Mouse (Mus musculus) limb, embryonic 14.5 days (tissue): ENCODE measurements at regions not wholly inside any gene's neighbourhood (a gene's known extent, or its start where the extent isn't known, plus 50 kb on each side); places are given as distances from the start of the nearest gene placed in this dataset.

ENCODE experiments used
- ATAC-seq: fragments of 200-750 bp; cut with Nextera tagmentation; 2 replicates; pipeline ENCODE4 v1.8.0; 2017; ENCODE audit warnings: low read depth, moderate number of reproducible peaks, moderate TSS enrichment; ENCODE audit not compliant: low FRiP score
- DNase-seq: peaks from one replicate; pipeline ENCODE4 v3.0.0-alpha.2; 2015; ENCODE audit warnings: low spot score
- H3K27ac ChIP-seq: fragments of 300-500 bp; sonication (generic); replicated peaks from 2 replicates; pipeline ENCODE4 v1.5.1; 2014; ENCODE audit warnings: low read depth, mild to moderate bottlenecking, low read length, moderate library complexity, mixed read lengths
- H3K27me3 ChIP-seq: fragments of 300-500 bp; sonication (generic); 2 replicates; pipeline ENCODE4 v1.6.1; 2014; ENCODE audit warnings: low read length, mixed read lengths; ENCODE audit not compliant: control insufficient read depth, insufficient read depth
- H3K36me3 ChIP-seq: fragments of 300-500 bp; sonication (generic); 2 replicates; pipeline ENCODE4 v1.6.1; 2014; ENCODE audit warnings: mild to moderate bottlenecking, low read length, moderate library complexity, mixed read lengths; ENCODE audit not compliant: control insufficient read depth, insufficient read depth
- H3K4me1 ChIP-seq: fragments of 300-500 bp; sonication (generic); 2 replicates; pipeline ENCODE4 v1.6.1; 2014; ENCODE audit warnings: antibody characterized with exemption, low read length, mixed read lengths; ENCODE audit not compliant: control insufficient read depth, insufficient read depth
- H3K4me2 ChIP-seq: fragments of 300-500 bp; sonication (generic); replicated peaks from 2 replicates; pipeline ENCODE4 v1.6.1; 2014; ENCODE audit warnings: low read depth, mild to moderate bottlenecking, low read length, moderate library complexity; ENCODE audit not compliant: severe bottlenecking
- H3K4me3 ChIP-seq: fragments of 300-500 bp; sonication (generic); replicated peaks from 2 replicates; pipeline ENCODE4 v1.5.1; 2014; ENCODE audit warnings: low read length
- H3K9ac ChIP-seq: fragments of 300-500 bp; sonication (generic); 2 replicates; pipeline ENCODE4 v1.6.1; 2014; ENCODE audit warnings: mild to moderate bottlenecking, low read depth, low read length, moderate library complexity; ENCODE audit not compliant: severe bottlenecking
- H3K9me3 ChIP-seq: fragments of 300-500 bp; sonication (generic); 2 replicates; pipeline ENCODE4 v1.6.1; 2016; ENCODE audit warnings: low read length; ENCODE audit not compliant: control insufficient read depth
- POLR2A ChIP-seq: fragments of 200-500 bp; IDR thresholded peaks from 2 replicates; pipeline ENCODE4 v1.8.0; 2012; ENCODE audit warnings: inconsistent platforms, mild to moderate bottlenecking, moderate library complexity, borderline replicate concordance; ENCODE audit not compliant: insufficient read depth, insufficient read length; ENCODE audit errors: extremely low read depth
- WGBS: fragments of 180-500 bp; shearing (Covaris S2); extraction: QIAGEN DNeasy Blood & Tissue Kit; methylation state at CpG from one replicate; pipeline ENCODE4 v1.1.7; 2014; 5-methylcytosine and 5-hydroxymethylcytosine counted together

GRCm38 (mm10) chr3:61740088-61740487 lies 374.3 kb upstream of the B430305J03Rik start:
- no peaks in the 10 kb centered on the region for H3K27me3 ChIP-seq
- no peak overlapping the region for H3K9ac ChIP-seq
- ATAC-seq (no peak), DNase-seq (no peak)
- H3K4me2 ChIP-seq, result no peak overlapping the region
- 79% methylated on average over 2 of the region's 2 CpGs for WGBS
- no peaks in the 10 kb centered on the region for H3K36me3 ChIP-seq
- no peak for TF ChIP-seq POLR2A
- no peak overlapping the region for H3K27ac ChIP-seq
- H3K4me3 ChIP-seq, result no peak overlapping the region
- no peaks in the 10 kb centered on the region for H3K4me1 ChIP-seq
- no peaks in the 10 kb centered on the region for H3K9me3 ChIP-seq

GRCm38 (mm10) chr3:61738528-61738927 lies 372.8 kb upstream of the B430305J03Rik start:
- Histone ChIP-seq H3K4me2 (no peak overlapping the region), H3K27me3 (no peaks in the 10 kb centered on the region), H3K4me1 (no peaks in the 10 kb centered on the region), H3K4me3 (no peak overlapping the region), H3K27ac (no peak overlapping the region), H3K9ac (no peak overlapping the region), H3K9me3 (no peaks in the 10 kb centered on the region), H3K36me3 (no peaks in the 10 kb centered on the region)
- DNase-seq (no peak), ATAC-seq (no peak)
- 63% methylated on average over 1 of the region's 1 CpGs for WGBS
- no peak for TF ChIP-seq POLR2A

GRCm38 (mm10) chr3:61716785-61717184 lies 351.0 kb upstream of the B430305J03Rik start:
- TF ChIP-seq POLR2A, result no peak
- DNase-seq, result no peak

GRCm38 (mm10) chr3:61687933-61688705 lies 322.4 kb upstream of the B430305J03Rik start:
- DNase-seq, result peak; percentile 67
- H3K27ac ChIP-seq, result no peak overlapping the region
- no peaks in the 10 kb centered on the region for H3K9me3 ChIP-seq
- WGBS, result 53% methylated on average over 4 of the region's 4 CpGs
- no peaks in the 10 kb centered on the region for H3K4me1 ChIP-seq
- H3K27me3 ChIP-seq, result no peaks in the 10 kb centered on the region
- H3K9ac ChIP-seq, result no peak overlapping the region
- no peak for ATAC-seq
- no peak overlapping the region for H3K4me3 ChIP-seq
- TF ChIP-seq POLR2A, result no peak
- H3K4me2 ChIP-seq, result no peak overlapping the region
- H3K36me3 ChIP-seq, result no peaks in the 10 kb centered on the region

More at GRCm38 (mm10) chr3:61716785-61717184, 351.0 kb upstream of the B430305J03Rik start:
- no peak overlapping the region for H3K27ac ChIP-seq
- no peak overlapping the region for H3K4me2 ChIP-seq
- ATAC-seq, result no peak
- no peaks in the 10 kb centered on the region for H3K4me1 ChIP-seq
- WGBS, result 71% methylated on average over 2 of the region's 2 CpGs
- no peaks in the 10 kb centered on the region for H3K36me3 ChIP-seq
- H3K9me3 ChIP-seq, result no peaks in the 10 kb centered on the region
- H3K4me3 ChIP-seq, result no peak overlapping the region
- no peak overlapping the region for H3K9ac ChIP-seq
- no peaks in the 10 kb centered on the region for H3K27me3 ChIP-seq

- Histone ChIP-seq H3K36me3 (no peaks in the 10 kb centered on the region), H3K4me2 (no peak overlapping the region), H3K9me3 (no peaks in the 10 kb centered on the region), H3K27me3 (no peaks in the 10 kb centered on the region), H3K4me3 (no peak overlapping the region), H3K4me1 (no peaks in the 10 kb centered on the region), H3K27ac (no peak overlapping the region), H3K9ac (no peak overlapping the region)
- no peak for TF ChIP-seq POLR2A
- DNase-seq (no peak), ATAC-seq (no peak)
- WGBS, result 92% methylated on average over 1 of the region's 1 CpGs
These were observed 305.1 kb upstream of the B430305J03Rik start for GRCm38 (mm10) chr3:61670874-61671273.

- WGBS, result 71% methylated on average over 2 of the region's 2 CpGs
- Histone ChIP-seq H3K27me3 (no peaks in the 10 kb centered on the region), H3K4me3 (no peak overlapping the region), H3K9ac (no peak overlapping the region), H3K27ac (no peak overlapping the region), H3K4me1 (no peaks in the 10 kb centered on the region), H3K36me3 (no peaks in the 10 kb centered on the region), H3K9me3 (no peaks in the 10 kb centered on the region), H3K4me2 (no peak overlapping the region)
- no peak for DNase-seq
- no peak for TF ChIP-seq POLR2A
- no peak for ATAC-seq
These were observed 290.4 kb upstream of the B430305J03Rik start for GRCm38 (mm10) chr3:61656143-61656542.
